Mouse (Mus musculus): ENCODE results near the gene Il12rb1. TPM values are rescaled to one million over a fixed set of nuclear protein-coding genes. Genes with fewer than 3 reads are reported as not detected.

The Il12rb1 gene
- polyA plus RNA-seq (2014; fragmentation: Nextera tagmentation; extraction: Ambion mirVana) = 0.24 and 0.35 TPM in 2 replicates

DNA sequence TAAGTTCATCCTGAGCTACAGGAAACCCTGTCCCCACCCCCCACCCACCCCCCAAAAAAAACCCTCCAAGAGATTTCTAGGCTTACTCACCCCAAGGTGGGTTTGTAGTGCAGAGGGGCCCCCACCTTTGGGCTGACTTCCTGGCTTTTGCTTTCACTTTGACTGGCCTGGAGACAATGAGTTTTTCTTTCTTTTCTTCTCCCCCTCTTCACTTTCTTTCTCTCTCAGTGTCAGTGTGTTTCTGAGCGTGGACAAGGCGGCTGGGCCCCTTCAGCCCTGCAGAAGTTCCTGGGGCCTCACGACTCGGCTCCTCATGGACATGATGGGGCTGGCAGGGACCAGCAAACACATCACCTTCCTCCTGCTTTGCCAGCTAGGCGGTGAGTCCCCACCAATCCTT lies at the start of gene Il12rb1:
Il12rb1 (plus strand) TSS at position 211 of the 400 bp plus-strand sequence.
- H3K4me1 ChIP-seq (replicated peaks; ENCODE audit: control insufficient read depth, insufficient read depth, low read length) = peaks cover 8% of the 10 kb centered on the region; the same call in 1 of the 2 replicates
- H3K9me3 ChIP-seq (ENCODE audit: control insufficient read depth, low read length) = no peaks in the 10 kb centered on the region
- H3K36me3 ChIP-seq (ENCODE audit: control insufficient read depth, insufficient read depth, low read length) = no peaks in the 10 kb centered on the region
- no peak within 1 kb of the TSS for H3K4me2 ChIP-seq (ENCODE audit: low read length)
- ATAC-seq (replicated peaks; ENCODE audit: low FRiP score, low TSS enrichment, low read depth) (no peak), DNase-seq (ENCODE audit: low spot score) (no peak)
- WGBS = 66% methylated on average over 5 of the region's 5 CpGs
- H3K27me3 ChIP-seq (replicated peaks; ENCODE audit: control insufficient read depth, insufficient read depth, low read length) = peaks cover 9% of the 10 kb centered on the region
- no peak within 1 kb of the TSS for H3K27ac ChIP-seq (ENCODE audit: low read depth)
- H3K9ac ChIP-seq (ENCODE audit: low read length) = no peak within 1 kb of the TSS
- H3K4me3 ChIP-seq (ENCODE audit: low read depth, low read length) = no peak within 1 kb of the TSS

DNA sequence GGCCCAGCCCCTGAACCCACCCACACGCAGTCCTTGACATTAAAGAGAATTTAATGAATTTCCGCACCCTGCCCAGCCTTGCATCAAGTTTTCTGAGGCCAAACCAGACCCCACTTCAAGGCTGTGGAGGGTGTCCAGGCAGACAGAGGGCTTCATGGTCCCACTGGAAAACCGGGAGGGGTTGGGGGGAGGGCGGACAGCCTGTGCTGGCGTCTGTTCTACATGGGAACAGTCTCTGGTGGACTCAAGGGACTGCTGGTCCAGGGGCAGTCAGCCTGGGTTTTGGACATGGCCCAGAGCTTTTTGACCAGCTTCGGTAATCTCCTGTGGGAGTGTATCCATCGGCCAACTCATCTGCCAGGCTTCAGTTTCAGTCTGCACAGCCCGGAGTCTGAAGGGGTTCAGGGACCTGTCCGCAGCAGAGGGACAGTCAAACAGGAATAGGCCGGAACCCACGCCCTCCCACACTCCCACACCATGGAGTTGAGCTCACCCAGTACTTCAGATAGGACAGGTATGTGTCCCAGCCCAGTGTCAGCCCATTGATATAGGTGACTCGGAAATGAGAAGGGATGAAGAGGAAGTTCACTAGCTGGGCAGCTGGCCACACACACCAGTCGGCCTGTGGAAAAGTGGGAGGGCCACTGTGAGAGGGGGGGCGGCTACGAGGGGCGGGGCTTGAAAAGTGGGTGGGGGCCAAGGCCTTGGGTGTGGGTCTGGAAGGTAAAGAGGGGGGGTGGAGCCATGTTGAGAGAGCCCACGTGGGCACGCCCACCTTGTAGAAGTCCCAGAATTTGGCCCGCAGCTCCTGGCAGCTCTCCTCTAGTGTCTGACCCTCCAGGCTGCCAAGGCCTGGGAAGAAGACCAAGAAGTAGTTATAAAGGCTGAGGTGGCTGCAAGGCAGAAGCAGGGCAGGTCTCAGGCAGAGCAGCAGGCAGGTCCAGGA lies 49.4 kb upstream of the Il12rb1 start:
- Histone ChIP-seq H3K4me2 (ENCODE audit: low read length) (no peak overlapping the region), H3K27ac (ENCODE audit: low read depth) (no peak overlapping the region), H3K4me1 (replicated peaks; ENCODE audit: control insufficient read depth, insufficient read depth, low read length) (peaks cover 23% of the 10 kb centered on the region), H3K27me3 (replicated peaks; ENCODE audit: control insufficient read depth, insufficient read depth, low read length) (no peaks in the 10 kb centered on the region), H3K9me3 (ENCODE audit: control insufficient read depth, low read length) (no peaks in the 10 kb centered on the region), H3K4me3 (ENCODE audit: low read depth, low read length) (no peak overlapping the region), H3K9ac (ENCODE audit: low read length) (no peak overlapping the region), H3K36me3 (ENCODE audit: control insufficient read depth, insufficient read depth, low read length) (peaks cover 36% of the 10 kb centered on the region)
- DNase-seq (ENCODE audit: low spot score) (no peak), ATAC-seq (replicated peaks; ENCODE audit: low FRiP score, low TSS enrichment, low read depth) (no peak)
- WGBS = 69% methylated on average over 19 of the region's 19 CpGs

DNA sequence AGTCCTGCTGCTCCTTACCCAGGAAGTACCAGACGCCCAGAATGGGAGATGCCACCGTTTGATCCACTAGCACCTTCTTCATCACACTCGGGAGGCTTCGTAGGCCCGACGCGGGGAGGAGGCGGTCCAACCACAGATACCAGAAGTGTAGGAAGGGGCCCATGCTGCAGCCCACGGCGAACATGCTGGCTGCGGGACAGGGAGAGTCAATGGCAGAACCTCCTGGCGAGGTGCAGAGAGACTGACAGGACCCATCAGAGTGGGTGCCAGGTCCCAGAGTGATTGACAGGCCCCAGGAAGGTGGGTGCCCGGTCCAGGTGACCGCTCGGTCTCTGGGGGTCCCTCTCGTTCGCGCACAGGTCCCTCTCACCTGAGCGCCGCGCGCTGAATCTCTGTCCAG lies 47.9 kb upstream of the Il12rb1 start:
- WGBS = 1% methylated on average over 22 of the region's 22 CpGs
- peak overlapping the region; percentile 54; the same call in 1 of the 2 replicates for H3K27ac ChIP-seq (ENCODE audit: low read depth)
- H3K9ac ChIP-seq (ENCODE audit: low read length) = peak overlapping the region; percentile 71
- H3K27me3 ChIP-seq (replicated peaks; ENCODE audit: control insufficient read depth, insufficient read depth, low read length) = no peaks in the 10 kb centered on the region
- peak overlapping the region; percentile 97 for H3K4me2 ChIP-seq (ENCODE audit: low read length)
- DNase-seq (ENCODE audit: low spot score) (peak; percentile 71), ATAC-seq (replicated peaks; ENCODE audit: low FRiP score, low TSS enrichment, low read depth) (peak; percentile 4; the same call in 1 of the 2 replicates)
- H3K9me3 ChIP-seq (ENCODE audit: control insufficient read depth, low read length) = no peaks in the 10 kb centered on the region
- peaks cover 18% of the 10 kb centered on the region for H3K4me1 ChIP-seq (replicated peaks; ENCODE audit: control insufficient read depth, insufficient read depth, low read length)
- peaks cover 36% of the 10 kb centered on the region for H3K36me3 ChIP-seq (ENCODE audit: control insufficient read depth, insufficient read depth, low read length)
- peak overlapping the region; percentile 65 for H3K4me3 ChIP-seq (ENCODE audit: low read depth, low read length)

DNA sequence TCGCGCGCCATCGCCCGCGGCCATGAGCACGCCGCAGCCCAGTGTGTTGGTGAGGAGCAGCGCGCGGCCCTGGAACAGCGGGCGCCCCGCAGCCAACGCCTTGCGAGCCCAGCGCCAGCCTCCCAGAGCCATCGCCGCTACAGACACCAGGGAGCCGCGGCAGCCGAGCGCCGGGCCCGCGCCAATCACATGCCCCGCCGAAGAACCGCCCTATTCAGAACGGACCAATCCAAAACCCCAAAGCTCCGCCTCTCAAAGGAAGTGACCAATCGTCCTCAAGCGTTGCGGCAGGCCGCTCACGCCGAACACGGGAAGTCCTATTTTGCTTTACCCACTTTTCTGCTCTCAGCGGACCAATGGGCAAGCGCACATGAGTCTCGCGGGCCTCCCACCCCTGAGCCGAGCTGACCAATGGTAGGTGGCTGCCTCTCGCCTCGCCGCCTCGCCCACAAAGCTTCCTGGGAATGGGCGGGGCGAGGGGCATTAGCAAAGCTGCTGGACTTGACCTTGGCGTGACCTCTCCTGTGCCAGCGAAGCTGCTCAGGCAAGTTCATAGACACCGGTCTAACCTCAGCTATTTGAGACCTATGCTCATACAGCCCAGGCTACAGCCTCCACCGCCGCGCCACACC lies 47.4 kb upstream of the Il12rb1 start, which contains the start of gene Mpv17l2:
Mpv17l2 (minus strand) TSS at position 172 of the 632 bp plus-strand sequence.
- H3K4me3 ChIP-seq (ENCODE audit: low read depth, low read length) = peak within 1 kb of the TSS; percentile 65
- peak; percentile 91 for ATAC-seq (replicated peaks; ENCODE audit: low FRiP score, low TSS enrichment, low read depth)
- peak within 1 kb of the TSS; percentile 69 for H3K27ac ChIP-seq (ENCODE audit: low read depth)
- peak within 1 kb of the TSS; percentile 97 for H3K4me2 ChIP-seq (ENCODE audit: low read length)
- H3K36me3 ChIP-seq (ENCODE audit: control insufficient read depth, insufficient read depth, low read length) = peaks cover 35% of the 10 kb centered on the region
- peak within 1 kb of the TSS; percentile 71 for H3K9ac ChIP-seq (ENCODE audit: low read length)
- DNase-seq (ENCODE audit: low spot score) = peak; percentile 91
- no peaks in the 10 kb centered on the region for H3K9me3 ChIP-seq (ENCODE audit: control insufficient read depth, low read length)
- no peaks in the 10 kb centered on the region for H3K27me3 ChIP-seq (replicated peaks; ENCODE audit: control insufficient read depth, insufficient read depth, low read length)
- WGBS = 1% methylated on average over 54 of the region's 55 CpGs
- H3K4me1 ChIP-seq (replicated peaks; ENCODE audit: control insufficient read depth, insufficient read depth, low read length) = peaks cover 21% of the 10 kb centered on the region

DNA sequence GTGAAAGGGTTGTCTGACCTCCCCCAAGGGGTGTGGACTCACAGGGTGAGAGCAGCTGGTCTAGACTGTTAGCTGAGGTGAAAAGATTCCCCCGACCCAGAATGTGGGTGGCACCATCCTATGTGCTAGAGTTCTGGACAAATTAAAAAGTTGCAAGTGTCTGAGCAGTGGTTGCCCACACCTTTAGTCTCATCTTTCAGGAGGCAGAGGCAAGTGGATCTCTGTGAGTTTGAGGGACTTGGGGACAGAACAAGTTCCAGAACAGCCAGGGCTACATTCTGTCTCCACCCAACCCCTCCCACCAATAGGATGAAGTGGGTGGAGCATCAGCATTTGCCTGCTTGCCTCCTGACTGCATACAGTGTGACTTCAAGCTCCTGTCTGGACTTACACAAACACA lies 46.1 kb upstream of the Il12rb1 start:
- no peak for ATAC-seq (replicated peaks; ENCODE audit: low FRiP score, low TSS enrichment, low read depth)
- 96% methylated on average over 1 of the region's 1 CpGs for WGBS
- H3K27ac ChIP-seq (ENCODE audit: low read depth) = no peak overlapping the region

DNA sequence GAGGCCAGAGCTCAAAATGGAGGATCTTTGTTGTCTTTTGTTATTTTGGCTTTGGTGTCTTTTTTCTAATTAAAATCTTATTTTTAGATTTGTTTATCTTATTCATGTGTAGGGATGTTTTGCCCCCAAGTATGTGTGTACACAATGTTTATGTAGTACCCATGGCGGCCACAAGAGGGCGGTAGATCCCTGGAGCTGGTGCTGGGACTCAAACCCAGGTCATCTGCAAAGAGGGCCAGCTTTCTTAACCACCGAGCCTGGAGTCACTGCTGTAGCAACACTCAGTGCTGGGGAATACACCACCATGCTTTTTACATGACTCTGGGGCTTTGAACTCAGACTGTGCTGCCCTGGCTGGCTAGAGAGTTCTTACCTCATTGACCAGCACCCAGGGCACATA lies 44.9 kb upstream of the Il12rb1 start:
- ATAC-seq (replicated peaks; ENCODE audit: low FRiP score, low TSS enrichment, low read depth) = no peak
- peaks cover 29% of the 10 kb centered on the region for H3K4me1 ChIP-seq (replicated peaks; ENCODE audit: control insufficient read depth, insufficient read depth, low read length)
- no peak overlapping the region for H3K4me3 ChIP-seq (ENCODE audit: low read depth, low read length)
- no peak overlapping the region for H3K9ac ChIP-seq (ENCODE audit: low read length)
- no peaks in the 10 kb centered on the region for H3K9me3 ChIP-seq (ENCODE audit: control insufficient read depth, low read length)
- no peak overlapping the region for H3K4me2 ChIP-seq (ENCODE audit: low read length)
- no peaks in the 10 kb centered on the region for H3K27me3 ChIP-seq (replicated peaks; ENCODE audit: control insufficient read depth, insufficient read depth, low read length)
- DNase-seq (ENCODE audit: low spot score) = peak; percentile 77
- H3K27ac ChIP-seq (ENCODE audit: low read depth) = peak overlapping the region; percentile 10
- peaks cover 20% of the 10 kb centered on the region for H3K36me3 ChIP-seq (ENCODE audit: control insufficient read depth, insufficient read depth, low read length)
- 5% methylated on average over 3 of the region's 3 CpGs for WGBS

More for the DNA sequence above, 46.1 kb upstream of the Il12rb1 start:
- peaks cover 29% of the 10 kb centered on the region for H3K4me1 ChIP-seq (replicated peaks; ENCODE audit: control insufficient read depth, insufficient read depth, low read length)
- H3K9me3 ChIP-seq (ENCODE audit: control insufficient read depth, low read length) = no peaks in the 10 kb centered on the region
- H3K4me2 ChIP-seq (ENCODE audit: low read length) = no peak overlapping the region
- no peak for DNase-seq (ENCODE audit: low spot score)
- H3K36me3 ChIP-seq (ENCODE audit: control insufficient read depth, insufficient read depth, low read length) = peaks cover 23% of the 10 kb centered on the region
- H3K27me3 ChIP-seq (replicated peaks; ENCODE audit: control insufficient read depth, insufficient read depth, low read length) = no peaks in the 10 kb centered on the region
- no peak overlapping the region for H3K9ac ChIP-seq (ENCODE audit: low read length)
- no peak overlapping the region for H3K4me3 ChIP-seq (ENCODE audit: low read depth, low read length)

DNA sequence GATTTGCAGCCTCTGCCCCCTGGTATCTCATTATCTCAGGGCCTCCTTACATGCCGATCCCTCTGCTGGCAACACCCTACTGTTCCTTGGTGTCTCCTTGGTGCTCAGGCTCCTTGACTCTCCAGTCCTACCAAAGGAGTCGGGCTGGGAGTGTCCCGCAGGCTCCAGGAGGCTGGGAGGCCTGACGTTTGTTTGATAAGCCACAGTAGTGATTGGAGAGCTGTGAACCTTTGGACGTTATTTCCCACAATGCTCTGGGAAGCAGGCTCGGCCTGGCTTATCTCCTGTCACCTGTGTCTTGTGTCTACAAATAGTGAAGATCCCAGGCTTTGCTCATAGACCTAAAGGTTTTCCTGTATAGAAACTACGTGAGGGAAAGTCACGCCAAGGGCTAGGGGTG lies 44.2 kb upstream of the Il12rb1 start:
- no peak overlapping the region for H3K9ac ChIP-seq (ENCODE audit: low read length)
- peak overlapping the region; percentile 10 for H3K27ac ChIP-seq (ENCODE audit: low read depth)
- no peaks in the 10 kb centered on the region for H3K27me3 ChIP-seq (replicated peaks; ENCODE audit: control insufficient read depth, insufficient read depth, low read length)
- H3K36me3 ChIP-seq (ENCODE audit: control insufficient read depth, insufficient read depth, low read length) = peaks cover 24% of the 10 kb centered on the region
- ATAC-seq (replicated peaks; ENCODE audit: low FRiP score, low TSS enrichment, low read depth) (no peak), DNase-seq (ENCODE audit: low spot score) (peak; percentile 70)
- no peak overlapping the region for H3K4me2 ChIP-seq (ENCODE audit: low read length)
- no peaks in the 10 kb centered on the region for H3K9me3 ChIP-seq (ENCODE audit: control insufficient read depth, low read length)
- H3K4me1 ChIP-seq (replicated peaks; ENCODE audit: control insufficient read depth, insufficient read depth, low read length) = peaks cover 29% of the 10 kb centered on the region
- H3K4me3 ChIP-seq (ENCODE audit: low read depth, low read length) = no peak overlapping the region
- 60% methylated on average over 8 of the region's 8 CpGs for WGBS

DNA sequence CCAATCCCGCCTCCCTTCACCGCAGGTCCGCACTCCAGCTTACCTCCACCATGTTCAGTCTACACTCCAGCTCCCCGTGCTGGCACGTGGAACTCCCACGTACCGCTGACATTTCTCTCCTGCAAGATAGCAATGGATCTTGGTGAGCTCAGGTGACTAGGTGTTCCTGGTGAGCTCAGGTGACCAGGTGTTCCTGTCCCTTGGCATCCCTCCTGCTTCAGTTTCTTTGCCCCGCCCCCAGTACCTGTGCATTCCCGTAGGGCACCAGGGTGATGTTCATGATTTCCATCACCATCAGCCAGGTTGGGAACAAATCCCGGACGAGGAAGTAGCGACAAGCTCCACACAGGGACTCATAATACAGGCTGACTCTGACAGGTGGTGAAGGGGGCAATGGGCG lies 43.6 kb upstream of the Il12rb1 start:
- peak overlapping the region; percentile 10 for H3K27ac ChIP-seq (ENCODE audit: low read depth)

More for the DNA sequence above, 43.6 kb upstream of the Il12rb1 start:
- ATAC-seq (replicated peaks; ENCODE audit: low FRiP score, low TSS enrichment, low read depth) (no peak), DNase-seq (ENCODE audit: low spot score) (no peak)
- peak overlapping the region; percentile 79; the same call in 1 of the 2 replicates for H3K4me2 ChIP-seq (ENCODE audit: low read length)
- H3K27me3 ChIP-seq (replicated peaks; ENCODE audit: control insufficient read depth, insufficient read depth, low read length) = no peaks in the 10 kb centered on the region
- no peak overlapping the region for H3K4me3 ChIP-seq (ENCODE audit: low read depth, low read length)
- WGBS = 88% methylated on average over 13 of the region's 13 CpGs
- H3K9me3 ChIP-seq (ENCODE audit: control insufficient read depth, low read length) = no peaks in the 10 kb centered on the region
- H3K9ac ChIP-seq (ENCODE audit: low read length) = no peak overlapping the region
- H3K36me3 ChIP-seq (ENCODE audit: control insufficient read depth, insufficient read depth, low read length) = peaks cover 26% of the 10 kb centered on the region
- peaks cover 29% of the 10 kb centered on the region for H3K4me1 ChIP-seq (replicated peaks; ENCODE audit: control insufficient read depth, insufficient read depth, low read length)

All from intestine, embryonic 14.5 days (tissue).